Mouse (Mus musculus): ENCODE results near the gene Megf11. TPM values are rescaled to one million over a fixed set of nuclear protein-coding genes. Genes with fewer than 3 reads are reported as not detected.
A peak's percentile ranks its signal among the peaks of the same experiment; 100 is the strongest.

Gene Megf11
- polyA plus RNA-seq, 1 experiment from 2014 or later = 1.4 TPM

DNA sequence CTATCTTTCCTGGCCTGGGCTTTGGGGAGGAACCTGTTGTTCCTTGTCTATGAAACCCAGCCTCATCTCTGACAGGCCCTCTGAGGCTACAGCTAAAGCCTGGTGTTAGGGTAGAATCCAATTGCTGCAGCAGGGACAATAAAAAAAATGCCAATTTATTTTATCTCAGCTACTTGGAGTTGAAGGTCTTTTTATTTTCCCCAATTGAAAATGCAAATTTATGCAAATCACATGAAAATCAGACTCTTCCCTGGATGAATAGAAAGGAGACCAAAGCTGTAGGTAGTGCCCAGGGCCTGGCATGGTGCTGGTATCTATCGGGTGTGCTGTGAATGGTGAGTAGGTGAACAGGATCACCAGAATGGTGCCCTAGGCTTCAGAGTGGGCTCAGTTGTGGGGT is 60.6 kb downstream of the Megf11 start:
- H3K9ac ChIP-seq (ENCODE audit: low read length) = no peak overlapping the region
- no peak for ATAC-seq (ENCODE audit: insufficient number of reproducible peaks, low FRiP score, low TSS enrichment, low read depth)
- WGBS = 100% methylated on average over 1 of the region's 1 CpGs
- H3K27me3 ChIP-seq (ENCODE audit: control insufficient read depth, insufficient read depth, low read length) = no peaks in the 10 kb centered on the region
- H3K4me3 ChIP-seq (ENCODE audit: low read depth, low read length) = no peak overlapping the region
- no peak for DNase-seq (ENCODE audit: low spot score)
- no peaks in the 10 kb centered on the region for H3K36me3 ChIP-seq (ENCODE audit: control insufficient read depth, insufficient read depth, low read length)
- peaks cover 5% of the 10 kb centered on the region; the same call in 1 of the 2 replicates for H3K4me1 ChIP-seq (ENCODE audit: control insufficient read depth, insufficient read depth, low read length)
- H3K4me2 ChIP-seq (ENCODE audit: low read depth, severe bottlenecking) = no peak overlapping the region
- no peaks in the 10 kb centered on the region for H3K9me3 ChIP-seq (ENCODE audit: control insufficient read depth, low read length)
- no peak overlapping the region for H3K27ac ChIP-seq (replicated peaks; ENCODE audit: low read depth, low read length)

GRCm38 (mm10) chr9:64447070-64447469 is 61.6 kb downstream of the Megf11 start:
- Histone ChIP-seq H3K27me3 (ENCODE audit: control insufficient read depth, insufficient read depth, low read length) (no peaks in the 10 kb centered on the region), H3K4me3 (ENCODE audit: low read depth, low read length) (no peak overlapping the region), H3K27ac (replicated peaks; ENCODE audit: low read depth, low read length) (no peak overlapping the region), H3K9me3 (ENCODE audit: control insufficient read depth, low read length) (no peaks in the 10 kb centered on the region), H3K36me3 (ENCODE audit: control insufficient read depth, insufficient read depth, low read length) (no peaks in the 10 kb centered on the region), H3K4me2 (ENCODE audit: low read depth, severe bottlenecking) (no peak overlapping the region), H3K9ac (ENCODE audit: low read length) (no peak overlapping the region; the same call in 1 of the 2 replicates), H3K4me1 (ENCODE audit: control insufficient read depth, insufficient read depth, low read length) (peaks cover 5% of the 10 kb centered on the region; the same call in 1 of the 2 replicates)
- ATAC-seq (ENCODE audit: insufficient number of reproducible peaks, low FRiP score, low TSS enrichment, low read depth) (no peak), DNase-seq (ENCODE audit: low spot score) (no peak)
- 41% methylated on average over 5 of the region's 6 CpGs for WGBS

- Histone ChIP-seq H3K27me3 (ENCODE audit: control insufficient read depth, insufficient read depth, low read length) (no peaks in the 10 kb centered on the region), H3K36me3 (ENCODE audit: control insufficient read depth, insufficient read depth, low read length) (no peaks in the 10 kb centered on the region), H3K4me1 (ENCODE audit: control insufficient read depth, insufficient read depth, low read length) (peaks cover 5% of the 10 kb centered on the region; the same call in 1 of the 2 replicates), H3K9ac (ENCODE audit: low read length) (no peak overlapping the region), H3K4me3 (ENCODE audit: low read depth, low read length) (no peak overlapping the region), H3K27ac (replicated peaks; ENCODE audit: low read depth, low read length) (no peak overlapping the region), H3K9me3 (ENCODE audit: control insufficient read depth, low read length) (no peaks in the 10 kb centered on the region), H3K4me2 (ENCODE audit: low read depth, severe bottlenecking) (no peak overlapping the region)
- ATAC-seq (ENCODE audit: insufficient number of reproducible peaks, low FRiP score, low TSS enrichment, low read depth) (no peak), DNase-seq (ENCODE audit: low spot score) (no peak)
- WGBS = 36% methylated on average over 6 of the region's 6 CpGs
Measured at GRCm38 (mm10) chr9:64447522-64447921, 62.1 kb downstream of the Megf11 start.

GRCm38 (mm10) chr9:64452769-64453168 is 67.3 kb downstream of the Megf11 start:
- Histone ChIP-seq H3K27ac (replicated peaks; ENCODE audit: low read depth, low read length) (no peak overlapping the region), H3K36me3 (ENCODE audit: control insufficient read depth, insufficient read depth, low read length) (no peaks in the 10 kb centered on the region), H3K4me2 (ENCODE audit: low read depth, severe bottlenecking) (no peak overlapping the region), H3K4me3 (ENCODE audit: low read depth, low read length) (no peak overlapping the region), H3K4me1 (ENCODE audit: control insufficient read depth, insufficient read depth, low read length) (peaks cover 18% of the 10 kb centered on the region), H3K9ac (ENCODE audit: low read length) (no peak overlapping the region), H3K27me3 (ENCODE audit: control insufficient read depth, insufficient read depth, low read length) (no peaks in the 10 kb centered on the region), H3K9me3 (ENCODE audit: control insufficient read depth, low read length) (no peaks in the 10 kb centered on the region)
- ATAC-seq (ENCODE audit: insufficient number of reproducible peaks, low FRiP score, low TSS enrichment, low read depth) (no peak), DNase-seq (ENCODE audit: low spot score) (no peak)
- WGBS = 67% methylated on average over 5 of the region's 5 CpGs

DNA sequence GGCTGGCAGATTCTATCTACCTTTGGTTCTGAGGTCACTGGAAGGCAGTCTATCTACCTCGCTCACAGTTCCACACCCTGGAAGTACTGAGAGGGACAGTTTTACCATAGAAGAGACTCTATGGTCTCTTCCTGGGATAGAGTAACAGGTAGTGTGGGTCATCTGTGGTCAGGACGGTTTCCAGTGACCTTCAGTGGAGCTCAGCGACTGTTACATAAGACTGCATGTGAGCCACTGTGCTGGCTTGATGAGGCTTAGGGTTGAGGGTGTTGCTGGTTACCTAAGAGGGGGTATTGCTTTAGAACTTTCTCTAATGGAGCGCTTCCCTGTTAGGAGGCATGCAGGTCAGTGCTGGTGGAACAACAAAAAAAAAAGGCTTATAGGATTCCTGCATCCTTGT is 68.8 kb downstream of the Megf11 start:
- Histone ChIP-seq H3K27me3 (ENCODE audit: control insufficient read depth, insufficient read depth, low read length) (no peaks in the 10 kb centered on the region), H3K9ac (ENCODE audit: low read length) (no peak overlapping the region), H3K9me3 (ENCODE audit: control insufficient read depth, low read length) (no peaks in the 10 kb centered on the region), H3K4me1 (ENCODE audit: control insufficient read depth, insufficient read depth, low read length) (peaks cover 26% of the 10 kb centered on the region), H3K4me3 (ENCODE audit: low read depth, low read length) (no peak overlapping the region), H3K27ac (replicated peaks; ENCODE audit: low read depth, low read length) (no peak overlapping the region), H3K4me2 (ENCODE audit: low read depth, severe bottlenecking) (no peak overlapping the region), H3K36me3 (ENCODE audit: control insufficient read depth, insufficient read depth, low read length) (no peaks in the 10 kb centered on the region)
- WGBS = 82% methylated on average over 4 of the region's 4 CpGs
- ATAC-seq (ENCODE audit: insufficient number of reproducible peaks, low FRiP score, low TSS enrichment, low read depth) (no peak), DNase-seq (ENCODE audit: low spot score) (no peak)

DNA sequence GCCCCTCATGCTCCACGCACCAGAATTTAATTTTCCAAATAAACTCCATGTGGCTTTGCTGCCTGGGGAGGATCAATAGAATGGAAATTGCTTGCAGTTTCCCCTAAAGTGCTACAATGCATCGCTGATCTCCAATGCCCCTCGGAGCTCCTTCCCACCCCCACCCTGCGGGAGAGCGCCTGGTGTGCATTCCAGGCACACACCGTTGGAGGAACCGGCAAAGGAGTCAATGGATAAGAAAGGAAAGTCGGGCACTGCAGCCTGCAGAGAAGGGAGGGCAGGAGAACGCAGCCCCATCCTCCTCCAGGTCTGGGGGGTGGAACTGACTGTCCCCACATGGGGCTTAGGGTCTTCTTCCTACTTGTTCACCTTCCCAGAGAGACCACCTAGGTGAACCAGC is 70.5 kb downstream of the Megf11 start:
- DNase-seq (ENCODE audit: low spot score) (no peak), ATAC-seq (ENCODE audit: insufficient number of reproducible peaks, low FRiP score, low TSS enrichment, low read depth) (no peak)
- 3% methylated on average over 9 of the region's 9 CpGs for WGBS
- Histone ChIP-seq H3K27ac (replicated peaks; ENCODE audit: low read depth, low read length) (no peak overlapping the region), H3K4me3 (ENCODE audit: low read depth, low read length) (no peak overlapping the region), H3K4me1 (ENCODE audit: control insufficient read depth, insufficient read depth, low read length) (peaks cover 28% of the 10 kb centered on the region), H3K4me2 (ENCODE audit: low read depth, severe bottlenecking) (peak overlapping the region; percentile 11; the same call in 1 of the 2 replicates), H3K9ac (ENCODE audit: low read length) (no peak overlapping the region), H3K27me3 (ENCODE audit: control insufficient read depth, insufficient read depth, low read length) (no peaks in the 10 kb centered on the region), H3K36me3 (ENCODE audit: control insufficient read depth, insufficient read depth, low read length) (no peaks in the 10 kb centered on the region), H3K9me3 (ENCODE audit: control insufficient read depth, low read length) (no peaks in the 10 kb centered on the region)

DNA sequence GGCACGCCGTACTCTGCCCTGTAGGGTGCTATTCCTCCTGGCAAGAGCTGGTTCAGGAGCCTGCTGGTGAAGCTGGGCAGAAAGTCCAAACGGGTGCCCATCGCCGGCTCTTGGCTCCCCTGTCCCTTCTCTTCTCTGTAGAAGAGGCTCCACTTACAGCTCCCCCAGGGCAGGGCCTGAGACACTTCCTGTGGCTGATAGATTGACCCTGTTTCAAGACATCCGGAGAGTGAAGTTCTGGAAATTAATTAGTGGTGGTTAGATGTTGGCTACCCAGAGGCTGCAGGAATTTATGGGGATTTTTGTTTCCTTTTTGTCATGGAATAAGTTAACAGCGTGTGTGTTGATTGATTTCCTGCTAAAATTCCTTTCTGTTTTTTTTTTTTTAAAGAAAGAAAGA is 72.2 kb downstream of the Megf11 start:
- no peaks in the 10 kb centered on the region for H3K27me3 ChIP-seq (ENCODE audit: control insufficient read depth, insufficient read depth, low read length)
- 46% methylated on average over 7 of the region's 7 CpGs for WGBS
- no peak overlapping the region for H3K9ac ChIP-seq (ENCODE audit: low read length)
- ATAC-seq (ENCODE audit: insufficient number of reproducible peaks, low FRiP score, low TSS enrichment, low read depth) (no peak), DNase-seq (ENCODE audit: low spot score) (no peak)
- peaks cover 33% of the 10 kb centered on the region for H3K4me1 ChIP-seq (ENCODE audit: control insufficient read depth, insufficient read depth, low read length)
- no peaks in the 10 kb centered on the region for H3K36me3 ChIP-seq (ENCODE audit: control insufficient read depth, insufficient read depth, low read length)
- no peak overlapping the region for H3K27ac ChIP-seq (replicated peaks; ENCODE audit: low read depth, low read length)
- H3K4me3 ChIP-seq (ENCODE audit: low read depth, low read length) = no peak overlapping the region
- no peak overlapping the region for H3K4me2 ChIP-seq (ENCODE audit: low read depth, severe bottlenecking)
- H3K9me3 ChIP-seq (ENCODE audit: control insufficient read depth, low read length) = no peaks in the 10 kb centered on the region

- H3K9ac ChIP-seq (ENCODE audit: low read length) = no peak overlapping the region
- no peaks in the 10 kb centered on the region for H3K27me3 ChIP-seq (ENCODE audit: control insufficient read depth, insufficient read depth, low read length)
- no peaks in the 10 kb centered on the region for H3K9me3 ChIP-seq (ENCODE audit: control insufficient read depth, low read length)
- no peak overlapping the region for H3K4me2 ChIP-seq (ENCODE audit: low read depth, severe bottlenecking)
- H3K36me3 ChIP-seq (ENCODE audit: control insufficient read depth, insufficient read depth, low read length) = no peaks in the 10 kb centered on the region
- H3K4me3 ChIP-seq (ENCODE audit: low read depth, low read length) = no peak overlapping the region
- WGBS = 17% methylated on average over 16 of the region's 16 CpGs
- peaks cover 21% of the 10 kb centered on the region for H3K4me1 ChIP-seq (ENCODE audit: control insufficient read depth, insufficient read depth, low read length)
- ATAC-seq (ENCODE audit: insufficient number of reproducible peaks, low FRiP score, low TSS enrichment, low read depth) = no peak
- H3K27ac ChIP-seq (replicated peaks; ENCODE audit: low read depth, low read length) = no peak overlapping the region
- no peak for DNase-seq (ENCODE audit: low spot score)
Measured at GRCm38 (mm10) chr9:64461568-64462308, 76.3 kb downstream of the Megf11 start.

GRCm38 (mm10) chr9:64462870-64463269 is 77.4 kb downstream of the Megf11 start:
- DNase-seq (ENCODE audit: low spot score) (no peak), ATAC-seq (ENCODE audit: insufficient number of reproducible peaks, low FRiP score, low TSS enrichment, low read depth) (no peak)
- no peak overlapping the region for H3K27ac ChIP-seq (replicated peaks; ENCODE audit: low read depth, low read length)
- H3K4me2 ChIP-seq (ENCODE audit: low read depth, severe bottlenecking) = no peak overlapping the region
- H3K27me3 ChIP-seq (ENCODE audit: control insufficient read depth, insufficient read depth, low read length) = no peaks in the 10 kb centered on the region
- H3K9ac ChIP-seq (ENCODE audit: low read length) = no peak overlapping the region
- peaks cover 14% of the 10 kb centered on the region for H3K4me1 ChIP-seq (ENCODE audit: control insufficient read depth, insufficient read depth, low read length)
- no peak overlapping the region for H3K4me3 ChIP-seq (ENCODE audit: low read depth, low read length)
- H3K36me3 ChIP-seq (ENCODE audit: control insufficient read depth, insufficient read depth, low read length) = no peaks in the 10 kb centered on the region
- no peaks in the 10 kb centered on the region for H3K9me3 ChIP-seq (ENCODE audit: control insufficient read depth, low read length)
